Mouse (Mus musculus) embryonic facial prominence, embryonic 11.5 days (tissue): ENCODE results near the gene Capn9. TPM values are rescaled to one million over a fixed set of nuclear protein-coding genes. Genes with fewer than 3 reads are reported as not detected.

ENCODE experiments used
- ATAC-seq: fragments of 200-750 bp; cut with Nextera tagmentation; replicated peaks from 2 replicates; pipeline ENCODE4 v1.8.0; 2017; ENCODE audit warnings: low read depth; ENCODE audit not compliant: insufficient number of reproducible peaks, low FRiP score, low TSS enrichment
- DNase-seq: peaks from one replicate; pipeline ENCODE4 v3.0.0-alpha.2; 2015; ENCODE audit warnings: low spot score
- H3K27ac ChIP-seq: fragments of 300-500 bp; sonication (generic); replicated peaks from 2 replicates; pipeline ENCODE4 v1.5.1; 2014; ENCODE audit warnings: mild to moderate bottlenecking, low read depth, low read length, control low read depth
- H3K27me3 ChIP-seq: fragments of 300-500 bp; sonication (generic); 2 replicates; pipeline ENCODE4 v1.6.1; 2014; ENCODE audit warnings: mild to moderate bottlenecking, low read length, moderate library complexity, mixed read lengths; ENCODE audit not compliant: control insufficient read depth, insufficient read depth
- H3K36me3 ChIP-seq: fragments of 300-500 bp; sonication (generic); replicated peaks from 2 replicates; pipeline ENCODE4 v1.6.1; 2014; ENCODE audit warnings: low read depth, mild to moderate bottlenecking, low read length, moderate library complexity, mixed read lengths; ENCODE audit not compliant: control insufficient read depth, insufficient read depth
- H3K4me1 ChIP-seq: fragments of 300-500 bp; sonication (generic); 2 replicates; pipeline ENCODE4 v1.6.1; 2014; ENCODE audit warnings: low read length, mixed read lengths; ENCODE audit not compliant: control insufficient read depth, insufficient read depth
- H3K4me2 ChIP-seq: fragments of 300-500 bp; sonication (generic); 2 replicates; pipeline ENCODE4 v1.6.1; 2014; ENCODE audit warnings: low read depth, mild to moderate bottlenecking, control low read depth, low read length, moderate library complexity
- H3K4me3 ChIP-seq: fragments of 300-500 bp; sonication (generic); 2 replicates; pipeline ENCODE4 v1.5.1; 2014; ENCODE audit warnings: low read depth, low read length, control low read depth
- H3K9ac ChIP-seq: fragments of 300-500 bp; sonication (generic); replicated peaks from 2 replicates; pipeline ENCODE4 v1.6.1; 2014; ENCODE audit warnings: mild to moderate bottlenecking, control low read depth, low read length
- H3K9me3 ChIP-seq: fragments of 300-500 bp; sonication (generic); replicated peaks from 2 replicates; pipeline ENCODE4 v1.6.1; 2016; ENCODE audit warnings: mild to moderate bottlenecking, low read length, inconsistent platforms, mixed read lengths; ENCODE audit not compliant: control insufficient read depth
- WGBS: fragments of 180-500 bp; shearing (Covaris S2); extraction: QIAGEN DNeasy Blood & Tissue Kit; methylation state at CpG from one replicate; pipeline ENCODE4 v1.1.7; 2014; 5-methylcytosine and 5-hydroxymethylcytosine counted together
- polyA plus RNA-seq: library from polyadenylated mRNA; unstranded; fragments of >200 nt; fragmentation: Nextera tagmentation; extraction: Ambion mirVana; gene quantifications from 2 replicates; pipeline ENCODE4 v1.2.1, GENCODE M21; 2014

Capn9 gene
- polyA plus RNA-seq, 1 experiment from 2014 or later, result not detected

DNA sequence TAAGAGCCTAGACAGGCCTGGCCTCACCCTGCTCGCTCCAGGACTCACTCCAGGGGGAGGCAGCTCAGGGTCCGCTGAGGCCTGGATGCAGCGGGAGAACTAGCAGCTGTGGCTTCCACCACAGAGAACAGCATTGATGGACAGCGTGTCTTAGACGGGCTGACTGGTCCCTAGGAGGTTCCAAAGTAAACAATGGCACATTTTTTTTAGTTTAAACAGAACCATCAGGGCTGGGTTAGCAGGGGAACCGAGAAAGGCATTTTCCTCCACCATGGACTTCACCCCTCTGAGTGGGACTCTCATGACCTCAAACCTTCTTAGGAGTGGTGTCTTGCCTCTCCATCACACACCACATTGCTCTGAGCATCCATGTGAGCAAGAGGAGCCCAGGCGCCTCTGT lies 56.1 kb downstream of the Capn9 start:
- ATAC-seq, result no peak; the same call in 1 of the 2 replicates
- no peak overlapping the region for H3K27ac ChIP-seq
- WGBS, result 40% methylated on average over 7 of the region's 7 CpGs

GRCm38 (mm10) chr8:124633001-124633703 lies 57.2 kb downstream of the Capn9 start:
- WGBS, result 81% methylated on average over 14 of the region's 14 CpGs

More for the DNA sequence above, 56.1 kb downstream of the Capn9 start:
- no peaks in the 10 kb centered on the region for H3K9me3 ChIP-seq
- no peak overlapping the region for H3K4me3 ChIP-seq
- H3K36me3 ChIP-seq, result no peaks in the 10 kb centered on the region; the same call in 1 of the 2 replicates
- no peaks in the 10 kb centered on the region for H3K4me1 ChIP-seq
- DNase-seq, result no peak
- no peaks in the 10 kb centered on the region for H3K27me3 ChIP-seq
- H3K9ac ChIP-seq, result no peak overlapping the region
- H3K4me2 ChIP-seq, result no peak overlapping the region

DNA sequence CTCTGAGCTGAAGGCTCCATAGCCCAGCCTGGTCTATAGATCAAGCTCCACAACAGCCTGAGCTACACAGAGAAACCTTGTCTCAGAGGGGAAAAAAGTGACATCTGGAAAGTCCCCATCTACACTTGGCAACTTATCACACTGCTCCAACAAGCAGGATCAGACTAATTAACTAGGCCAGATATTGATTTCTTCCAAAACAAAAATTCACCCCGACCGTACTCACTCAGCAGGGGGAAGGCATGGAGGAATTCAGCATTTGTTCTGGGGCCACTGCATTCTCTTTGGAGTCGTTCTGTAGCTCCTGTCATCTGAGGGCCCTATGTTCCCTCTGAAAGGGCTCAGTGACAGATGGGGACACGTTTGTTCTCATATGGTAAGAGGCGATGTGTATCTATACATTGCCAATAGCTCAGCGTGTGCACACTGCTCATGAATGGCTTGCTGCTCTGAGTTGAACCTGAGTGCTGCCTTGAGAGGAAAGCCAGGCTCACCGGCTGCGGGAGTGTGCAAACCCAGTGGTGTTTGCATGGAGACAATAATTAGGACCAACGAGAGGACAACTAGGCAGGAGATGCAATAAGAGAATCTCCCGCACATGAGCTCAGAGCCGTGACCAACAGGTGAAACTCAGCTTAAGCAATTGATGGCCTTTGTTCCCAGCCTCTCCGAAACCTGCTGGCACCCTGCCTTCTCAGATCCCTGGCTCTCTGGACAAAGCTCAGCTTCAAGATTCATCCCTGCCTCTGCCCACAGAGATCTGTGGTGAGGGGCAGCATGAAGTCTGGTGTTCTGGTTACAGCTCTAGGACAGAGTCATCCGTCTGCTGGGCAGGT lies 58.7 kb downstream of the Capn9 start:
- Histone ChIP-seq H3K27me3 (no peaks in the 10 kb centered on the region), H3K4me3 (no peak overlapping the region), H3K9me3 (no peaks in the 10 kb centered on the region), H3K4me2 (no peak overlapping the region; the same call in 1 of the 2 replicates), H3K27ac (no peak overlapping the region), H3K36me3 (no peaks in the 10 kb centered on the region; the same call in 1 of the 2 replicates), H3K4me1 (no peaks in the 10 kb centered on the region), H3K9ac (no peak overlapping the region)
- ATAC-seq (no peak), DNase-seq (no peak)
- WGBS, result 82% methylated on average over 13 of the region's 13 CpGs

More at GRCm38 (mm10) chr8:124633001-124633703, 57.2 kb downstream of the Capn9 start:
- ATAC-seq (no peak), DNase-seq (no peak)
- Histone ChIP-seq H3K36me3 (no peaks in the 10 kb centered on the region; the same call in 1 of the 2 replicates), H3K27me3 (no peaks in the 10 kb centered on the region), H3K9ac (no peak overlapping the region), H3K27ac (no peak overlapping the region), H3K4me1 (no peaks in the 10 kb centered on the region), H3K4me3 (no peak overlapping the region), H3K9me3 (no peaks in the 10 kb centered on the region), H3K4me2 (no peak overlapping the region)

- no peak overlapping the region for H3K4me2 ChIP-seq
- H3K36me3 ChIP-seq, result no peaks in the 10 kb centered on the region; the same call in 1 of the 2 replicates
- no peaks in the 10 kb centered on the region for H3K4me1 ChIP-seq
- H3K4me3 ChIP-seq, result no peak overlapping the region
- ATAC-seq (no peak), DNase-seq (no peak)
- H3K27me3 ChIP-seq, result no peaks in the 10 kb centered on the region
- H3K27ac ChIP-seq, result no peak overlapping the region
- 88% methylated on average over 8 of the region's 8 CpGs for WGBS
- no peak overlapping the region for H3K9ac ChIP-seq
- no peaks in the 10 kb centered on the region for H3K9me3 ChIP-seq
These were observed 59.3 kb downstream of the Capn9 start for GRCm38 (mm10) chr8:124635247-124635502.

DNA sequence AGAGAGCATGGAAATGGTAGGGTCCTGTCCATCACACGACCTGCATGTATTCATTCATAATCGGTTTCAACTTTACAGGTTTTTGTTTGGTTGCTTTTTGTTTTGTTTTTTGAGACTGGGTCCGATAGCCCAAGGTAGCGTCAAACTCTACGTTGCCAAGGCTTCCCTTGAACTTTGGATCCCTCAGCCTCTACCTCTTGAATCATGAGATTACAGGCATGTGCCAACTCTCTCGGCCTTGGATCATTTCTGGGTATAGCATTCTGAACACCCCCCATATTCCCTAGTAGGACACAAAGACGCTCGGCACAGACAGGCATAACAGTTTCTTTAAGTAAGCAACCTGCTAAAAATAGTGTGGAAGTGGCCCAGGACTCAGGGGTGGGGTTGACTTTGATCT lies 65.7 kb downstream of the Capn9 start:
- no peak overlapping the region for H3K9ac ChIP-seq
- 96% methylated on average over 8 of the region's 8 CpGs for WGBS
- H3K27ac ChIP-seq, result no peak overlapping the region
- no peaks in the 10 kb centered on the region for H3K9me3 ChIP-seq
- ATAC-seq, result no peak
- H3K36me3 ChIP-seq, result no peaks in the 10 kb centered on the region; the same call in 1 of the 2 replicates
- no peak overlapping the region for H3K4me2 ChIP-seq
- H3K4me3 ChIP-seq, result no peak overlapping the region
- no peak for DNase-seq
- no peaks in the 10 kb centered on the region for H3K4me1 ChIP-seq
- H3K27me3 ChIP-seq, result no peaks in the 10 kb centered on the region

DNA sequence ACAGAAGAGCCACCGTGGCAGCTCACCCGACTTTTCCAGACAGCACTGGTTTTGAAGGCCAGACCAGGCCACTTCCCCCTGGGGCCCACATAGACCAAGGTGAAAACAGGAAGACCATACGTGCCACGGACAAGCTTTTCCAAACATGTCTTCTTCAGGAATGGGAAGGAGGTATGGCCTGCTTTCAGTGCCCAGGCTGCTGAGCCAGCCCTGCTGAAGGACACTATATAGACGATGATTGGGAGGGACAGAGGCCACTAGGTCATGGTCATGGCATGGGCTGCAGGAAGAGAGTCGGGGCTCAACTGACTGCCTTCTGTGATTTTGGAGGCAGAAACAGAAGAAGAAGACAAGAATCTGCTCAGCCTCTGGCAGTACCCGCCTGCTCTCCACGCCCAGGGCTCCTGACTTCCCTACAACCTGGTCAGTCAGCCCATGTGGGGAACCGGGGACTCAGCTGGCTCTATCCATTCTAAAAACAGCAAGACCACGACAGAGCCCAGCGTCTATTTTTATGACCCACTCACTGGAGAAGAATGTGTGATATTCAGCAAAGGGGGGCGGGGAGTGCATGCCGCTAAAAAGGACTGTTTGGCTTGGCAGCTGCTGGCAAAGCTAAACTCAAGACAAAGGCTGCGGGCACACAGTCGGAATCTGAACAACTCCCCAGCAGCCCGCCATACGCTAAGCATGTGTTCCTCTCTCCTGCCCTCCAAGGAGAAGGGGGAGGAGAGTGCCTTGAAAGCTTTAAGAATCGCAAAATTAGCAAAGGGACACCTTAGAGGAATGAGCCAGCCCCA lies 67.8 kb downstream of the Capn9 start:
- H3K4me1 ChIP-seq, result no peaks in the 10 kb centered on the region
- H3K36me3 ChIP-seq, result no peaks in the 10 kb centered on the region
- DNase-seq, result no peak
- H3K9ac ChIP-seq, result no peak overlapping the region
- no peak overlapping the region for H3K4me3 ChIP-seq
- H3K27ac ChIP-seq, result no peak overlapping the region
- ATAC-seq, result no peak
- H3K9me3 ChIP-seq, result no peaks in the 10 kb centered on the region
- 73% methylated on average over 18 of the region's 18 CpGs for WGBS
- no peaks in the 10 kb centered on the region for H3K27me3 ChIP-seq
- H3K4me2 ChIP-seq, result no peak overlapping the region

GRCm38 (mm10) chr8:124648311-124648710 lies 72.4 kb downstream of the Capn9 start:
- no peaks in the 10 kb centered on the region for H3K27me3 ChIP-seq
- no peak overlapping the region for H3K4me2 ChIP-seq
- DNase-seq, result no peak
- H3K36me3 ChIP-seq, result no peaks in the 10 kb centered on the region
- no peak overlapping the region for H3K27ac ChIP-seq
- no peaks in the 10 kb centered on the region for H3K9me3 ChIP-seq
- no peak; the same call in 1 of the 2 replicates for ATAC-seq
- no peak overlapping the region for H3K4me3 ChIP-seq
- no peak overlapping the region for H3K9ac ChIP-seq
- no peaks in the 10 kb centered on the region for H3K4me1 ChIP-seq
